Mouse (Mus musculus) left cerebral cortex, postnatal 10 days (tissue): ENCODE measurements at regions not wholly inside any gene's neighbourhood (a gene's known extent, or its start where the extent isn't known, plus 50 kb on each side); places are given as distances from the start of the nearest gene placed in this dataset.

ENCODE experiments used
- DNase-seq, 2 experiments: peaks; one replicate each; pipeline ENCODE4 v3.0.0; 2021 to 2022; ENCODE audit warnings: low spot score in 2 of 2, mixed read lengths in 1 of 2; ENCODE audit errors: extremely low spot score in 1 of 2
- intact Hi-C: fragments of 180-260 bp; cut with DNase I; formaldehyde crosslinking; loops from one replicate; pipeline ENCODE4 v1.15.1; 2025

DNA sequence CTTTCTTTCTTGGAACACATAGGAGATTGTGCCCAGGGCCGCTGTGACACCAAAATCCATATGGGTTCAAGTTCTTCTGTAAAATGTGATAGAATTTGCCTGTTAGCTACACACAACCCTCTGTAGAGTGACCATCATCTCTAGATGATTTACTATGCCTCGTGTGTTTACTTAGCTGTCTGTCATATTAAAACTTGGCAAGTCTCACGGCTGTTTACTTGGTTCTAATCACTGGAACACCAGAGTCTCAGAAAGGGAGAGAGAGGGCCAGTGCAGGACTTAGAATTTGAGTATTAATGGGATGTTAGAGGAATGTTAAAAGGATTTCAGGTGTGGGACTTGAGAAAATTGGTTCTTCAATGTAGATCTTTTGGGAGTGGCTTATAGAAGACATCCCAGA lies 248.6 kb upstream of the Gm5148 start:
- intact Hi-C loops: no loop called here
- no peak for DNase-seq

DNA sequence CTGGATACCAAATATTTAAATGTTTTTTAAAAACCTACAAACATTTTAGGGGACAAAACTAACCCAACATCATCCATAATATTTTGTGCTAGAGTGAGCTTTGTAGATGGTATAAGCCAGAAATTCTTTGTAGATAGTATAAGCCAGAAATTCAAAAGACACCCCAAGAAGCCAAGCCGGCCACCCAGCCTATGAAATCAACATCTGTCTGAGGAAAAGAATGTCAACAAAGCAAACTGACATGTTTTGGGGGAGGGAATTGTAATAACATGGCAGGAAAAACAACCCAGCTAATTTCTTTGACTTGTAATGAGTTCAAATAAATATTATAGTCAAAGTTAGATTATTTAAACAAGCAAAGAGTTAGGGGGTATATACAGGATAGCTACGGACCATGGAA lies 246.9 kb upstream of the Gm5148 start:
- DNase-seq: no peak
- intact Hi-C loops: no loop called here

GRCm38 (mm10) chr3:37968654-37969053 lies 244.4 kb upstream of the Gm5148 start:
- no peak for DNase-seq
- intact Hi-C loops: no loop called here

DNA sequence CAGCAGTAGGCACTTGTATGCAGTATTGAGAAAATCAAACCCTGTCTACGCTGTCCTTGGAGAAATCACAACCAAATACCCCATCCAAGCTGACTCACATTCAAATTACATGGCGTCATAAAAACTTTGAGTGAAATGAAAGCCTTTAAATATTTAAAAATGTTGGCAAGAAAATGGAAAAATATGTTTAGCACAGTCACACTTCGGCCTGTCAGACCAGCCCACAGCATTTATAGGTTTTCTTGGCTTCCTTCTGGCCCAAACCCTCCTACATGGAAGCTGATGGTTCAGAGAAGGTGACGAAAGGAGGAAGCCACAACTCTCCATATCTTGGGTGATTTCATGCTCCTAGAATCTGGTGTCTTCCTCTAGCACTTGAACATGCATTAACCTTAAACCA lies 240.9 kb upstream of the Gm5148 start:
- intact Hi-C loops: no loop called here
- no peak for DNase-seq

DNA sequence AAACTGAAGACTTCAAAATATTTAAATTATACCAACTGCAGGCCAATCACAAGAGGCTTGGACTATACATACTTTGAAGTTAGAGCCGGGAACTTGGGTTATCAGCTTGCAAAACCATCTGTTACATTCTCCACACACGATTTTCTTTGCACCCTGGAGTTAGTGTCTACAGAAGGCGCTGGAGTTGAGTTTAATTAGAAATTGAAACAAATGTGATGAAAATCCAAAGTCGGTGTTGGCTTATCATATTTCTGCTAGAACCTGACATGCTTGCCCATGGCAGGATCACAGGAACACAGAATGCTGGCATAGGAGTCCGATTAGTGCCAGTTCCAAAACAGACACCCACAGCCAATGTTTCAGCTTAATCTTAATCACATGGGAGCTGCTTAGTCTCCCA lies 239.8 kb upstream of the Gm5148 start:
- DNase-seq: peak in 1 of 2 experiments; percentile 20
- intact Hi-C loops: no loop called here

DNA sequence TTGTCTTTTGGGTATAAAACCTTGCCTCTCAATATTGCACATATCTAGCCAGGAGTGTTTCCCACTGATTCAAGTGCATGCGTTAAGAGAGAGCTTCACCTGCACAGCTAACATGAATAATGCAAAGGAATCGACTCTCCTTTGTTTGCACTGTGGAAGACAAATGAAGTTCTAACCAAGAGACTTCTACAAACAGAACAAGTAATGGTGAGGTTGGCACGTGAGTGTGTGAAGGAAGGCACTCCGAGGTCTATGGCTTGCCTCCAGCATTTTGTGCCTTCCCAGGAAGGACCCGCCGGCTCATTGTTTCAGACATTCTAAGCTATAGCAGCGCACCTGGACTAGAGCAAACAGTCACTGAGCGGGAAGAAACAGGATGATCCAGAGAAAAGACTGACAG lies 238.5 kb upstream of the Gm5148 start:
- DNase-seq: no peak
- intact Hi-C loops: no loop called here

- intact Hi-C loops: no loop called here
Observed at GRCm38 (mm10) chr3:37962043-37962810, 237.9 kb upstream of the Gm5148 start.

DNA sequence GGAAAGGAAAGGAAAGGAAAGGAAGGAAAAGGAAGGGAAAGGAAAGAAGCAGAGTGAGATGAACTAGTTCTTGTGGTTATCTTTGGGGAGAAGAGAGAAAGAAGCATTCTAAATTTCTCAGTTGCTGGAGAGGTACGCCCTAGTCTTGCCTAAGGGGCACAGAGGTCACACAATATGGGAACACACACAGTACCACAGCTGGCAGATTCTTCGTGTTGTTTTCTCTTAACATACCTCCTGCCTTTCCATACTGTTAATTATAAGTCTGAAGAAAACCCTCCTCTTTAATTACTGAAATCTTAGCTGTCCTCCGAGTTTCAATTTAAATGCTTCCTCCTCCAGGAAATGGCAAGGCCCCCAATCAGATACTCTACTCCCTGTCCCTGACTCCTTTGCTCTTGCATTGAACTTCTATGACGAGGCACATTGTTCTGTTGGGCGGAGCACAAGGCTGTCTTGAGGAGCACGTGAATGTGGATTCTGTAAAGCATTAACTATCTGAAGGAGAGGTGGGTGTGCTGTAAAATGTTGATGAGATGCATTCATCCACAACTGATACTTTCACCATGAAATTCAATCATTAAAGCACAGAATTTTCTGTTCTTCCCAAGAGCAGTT lies 234.2 kb upstream of the Gm5148 start:
- DNase-seq: no peak
- intact Hi-C loops: loop anchor here (10.0 kb wide), 2 partner anchors 324 to 484 kb away; partner anchors contain the start of gene Spry1

More at GRCm38 (mm10) chr3:37962043-37962810, 237.9 kb upstream of the Gm5148 start:
- DNase-seq: no peak

GRCm38 (mm10) chr3:37956543-37956942 lies 232.3 kb upstream of the Gm5148 start:
- intact Hi-C loops: loop anchor here (10.0 kb wide), 2 partner anchors 322 to 482 kb away; partner anchors contain the start of gene Spry1
- DNase-seq: no peak

DNA sequence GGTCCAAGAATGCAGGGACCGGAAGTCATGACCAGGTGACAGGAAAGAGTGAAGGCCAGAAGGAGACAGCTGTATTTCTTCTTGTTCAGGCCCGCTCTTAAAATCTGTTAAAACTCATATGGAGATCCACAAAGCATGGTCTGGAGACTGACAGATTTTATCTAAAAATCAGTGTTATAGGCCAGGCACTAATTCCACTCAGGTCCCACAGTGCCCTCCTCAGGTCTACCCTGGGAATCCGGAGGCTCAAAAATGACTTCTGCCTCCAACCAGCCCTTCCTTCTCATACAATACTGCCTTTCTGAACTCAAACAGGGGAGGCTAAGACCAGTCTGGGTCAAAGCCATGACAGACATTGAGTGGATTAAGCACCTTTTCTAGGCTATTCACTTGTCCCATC lies 228.6 kb upstream of the Gm5148 start:
- intact Hi-C loops: loop anchor here (10.0 kb wide), 2 partner anchors 318 to 478 kb away; partner anchors contain the start of gene Spry1
- DNase-seq: peak in 1 of 2 experiments; percentile 51

DNA sequence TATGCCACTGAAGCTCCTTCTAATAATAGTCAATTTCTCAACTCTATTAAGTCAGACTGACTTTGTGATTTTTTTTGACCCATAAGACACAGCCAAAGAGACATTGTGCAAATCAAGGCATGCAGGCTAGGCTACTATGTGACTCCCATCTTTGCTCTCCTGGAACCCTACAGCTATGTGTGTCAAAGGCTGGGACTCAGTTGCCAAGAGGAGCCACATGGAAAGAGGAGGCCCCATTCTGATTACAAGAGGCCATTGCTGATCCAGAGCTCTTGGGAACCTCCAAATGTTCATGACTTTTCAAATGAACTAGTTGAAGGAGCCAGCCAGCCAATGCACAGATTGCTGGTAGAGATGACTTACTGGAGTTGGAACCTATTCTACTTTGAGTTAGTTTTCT lies 228.0 kb upstream of the Gm5148 start:
- DNase-seq: no peak
- intact Hi-C loops: loop anchor here (10.0 kb wide), 2 partner anchors 317 to 477 kb away; partner anchors contain the start of gene Spry1

GRCm38 (mm10) chr3:37943661-37944060 lies 219.4 kb upstream of the Gm5148 start:
- intact Hi-C loops: no loop called here
- DNase-seq: no peak

DNA sequence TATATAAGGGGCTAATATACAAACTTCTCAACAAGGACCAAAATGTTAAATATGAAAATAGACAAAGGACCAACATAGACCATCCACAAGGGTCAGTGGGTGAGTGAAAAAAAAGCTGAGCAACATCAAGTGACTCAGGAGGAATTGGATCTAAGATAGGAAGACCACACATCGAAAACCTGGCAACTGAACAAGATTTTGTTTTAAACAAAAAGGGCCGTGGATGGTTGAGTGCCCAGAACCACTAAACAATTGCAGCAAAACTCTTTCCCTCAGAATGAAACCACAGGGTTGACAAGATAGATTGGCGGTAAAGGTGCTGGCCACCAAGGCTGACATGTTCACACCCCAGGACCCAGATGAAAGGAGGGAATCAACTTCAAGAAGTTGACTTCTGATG lies 215.7 kb upstream of the Gm5148 start:
- intact Hi-C loops: no loop called here
- DNase-seq: no peak

DNA sequence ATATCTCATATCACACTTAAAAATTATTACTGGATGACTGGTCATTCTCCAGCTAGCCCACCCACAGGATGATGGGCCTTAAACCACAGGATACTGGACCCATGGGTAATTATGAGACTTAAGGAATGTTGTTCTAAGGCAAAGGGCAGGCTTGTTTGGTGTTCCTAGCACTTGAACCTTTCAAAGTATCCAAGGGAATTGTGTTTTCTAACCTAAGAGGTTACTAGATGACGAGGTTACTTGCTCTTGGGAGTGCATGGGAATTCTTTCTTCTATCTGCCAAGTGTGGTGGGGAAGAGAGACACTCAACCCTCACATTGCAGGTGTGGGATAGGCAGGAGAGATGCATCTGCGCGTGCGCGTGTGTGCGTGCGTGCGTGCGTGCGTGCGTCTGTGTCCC lies 214.6 kb upstream of the Gm5148 start:
- no peak for DNase-seq
- intact Hi-C loops: no loop called here

- DNase-seq: no peak
- intact Hi-C loops: no loop called here
Observed at GRCm38 (mm10) chr3:37938284-37938596, 213.9 kb upstream of the Gm5148 start.

DNA sequence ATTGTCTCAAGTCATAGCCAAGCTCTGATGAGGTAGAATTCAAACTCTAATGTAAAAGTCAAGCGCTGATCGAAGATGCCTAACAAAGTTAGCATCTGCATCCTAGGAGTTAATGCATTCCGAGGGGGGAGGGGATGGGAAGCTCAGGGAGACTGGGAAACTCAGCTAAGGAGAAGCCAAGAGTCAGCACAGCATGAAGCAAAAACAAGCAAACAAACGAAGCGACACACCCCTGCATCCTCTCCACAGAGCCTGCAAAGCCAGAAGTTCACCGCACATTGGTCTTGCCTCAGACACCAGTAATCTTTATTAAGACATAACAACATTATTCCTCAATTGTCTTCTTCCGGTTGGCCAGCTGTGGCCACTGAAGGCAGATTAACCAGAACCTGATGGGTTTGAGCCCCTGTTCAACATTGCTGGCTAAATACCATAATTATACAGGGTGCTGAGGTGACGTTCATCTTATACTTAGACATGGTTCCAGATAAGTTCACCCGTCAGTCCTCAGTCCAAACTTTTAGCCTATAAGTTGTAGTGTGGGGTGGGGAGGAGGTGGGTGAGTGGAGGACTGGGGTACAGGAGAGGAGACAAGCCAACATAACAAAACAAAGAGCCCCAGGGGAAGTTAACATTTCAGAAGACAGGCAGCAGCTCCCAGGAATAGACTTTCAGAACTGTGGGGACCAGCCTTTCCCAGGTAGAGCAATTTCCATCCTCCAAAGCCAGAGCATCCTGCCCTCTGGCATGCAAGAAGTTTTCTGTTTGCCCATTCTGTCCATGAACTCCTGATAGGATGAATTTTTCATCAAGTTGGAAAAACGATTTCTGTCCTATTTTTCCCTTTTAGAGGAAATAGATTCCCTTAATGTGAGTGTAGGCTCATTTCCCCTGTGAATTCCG lies 213.3 kb upstream of the Gm5148 start:
- intact Hi-C loops: no loop called here
- peak in 1 of 2 experiments; percentile 78 for DNase-seq

DNA sequence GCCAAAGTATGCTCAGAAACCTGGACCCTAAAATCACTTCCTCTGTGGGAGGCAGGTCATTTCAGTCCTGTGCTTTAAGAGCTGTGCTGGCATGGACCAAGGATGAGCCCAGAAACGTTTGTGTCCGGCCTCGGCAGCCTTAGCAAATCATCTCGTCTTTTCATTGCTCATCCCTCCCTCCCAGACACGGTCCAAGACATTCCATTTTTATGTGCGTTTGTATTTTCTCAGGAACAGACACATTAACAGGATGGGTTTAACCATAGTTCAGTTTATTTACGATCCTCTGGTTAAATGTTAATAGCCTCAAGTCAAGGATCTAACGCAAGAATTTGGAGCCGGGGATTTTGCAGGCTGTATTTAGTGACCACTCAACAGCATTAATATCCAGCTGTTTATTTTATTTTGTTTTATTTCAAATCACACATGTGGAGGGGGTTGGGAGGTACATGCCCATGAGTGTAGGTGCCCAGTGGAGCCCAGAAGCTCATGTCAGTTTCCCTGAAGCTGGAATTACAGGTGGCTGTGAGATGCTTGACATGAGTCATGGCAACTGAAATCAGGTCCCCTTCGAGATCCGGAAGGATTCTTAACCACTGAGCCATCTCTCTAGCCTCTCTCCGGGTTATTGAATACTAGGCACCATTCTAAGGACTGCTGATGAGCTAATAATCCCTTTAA lies 212.1 kb upstream of the Gm5148 start:
- intact Hi-C loops: no loop called here
- DNase-seq: no peak

DNA sequence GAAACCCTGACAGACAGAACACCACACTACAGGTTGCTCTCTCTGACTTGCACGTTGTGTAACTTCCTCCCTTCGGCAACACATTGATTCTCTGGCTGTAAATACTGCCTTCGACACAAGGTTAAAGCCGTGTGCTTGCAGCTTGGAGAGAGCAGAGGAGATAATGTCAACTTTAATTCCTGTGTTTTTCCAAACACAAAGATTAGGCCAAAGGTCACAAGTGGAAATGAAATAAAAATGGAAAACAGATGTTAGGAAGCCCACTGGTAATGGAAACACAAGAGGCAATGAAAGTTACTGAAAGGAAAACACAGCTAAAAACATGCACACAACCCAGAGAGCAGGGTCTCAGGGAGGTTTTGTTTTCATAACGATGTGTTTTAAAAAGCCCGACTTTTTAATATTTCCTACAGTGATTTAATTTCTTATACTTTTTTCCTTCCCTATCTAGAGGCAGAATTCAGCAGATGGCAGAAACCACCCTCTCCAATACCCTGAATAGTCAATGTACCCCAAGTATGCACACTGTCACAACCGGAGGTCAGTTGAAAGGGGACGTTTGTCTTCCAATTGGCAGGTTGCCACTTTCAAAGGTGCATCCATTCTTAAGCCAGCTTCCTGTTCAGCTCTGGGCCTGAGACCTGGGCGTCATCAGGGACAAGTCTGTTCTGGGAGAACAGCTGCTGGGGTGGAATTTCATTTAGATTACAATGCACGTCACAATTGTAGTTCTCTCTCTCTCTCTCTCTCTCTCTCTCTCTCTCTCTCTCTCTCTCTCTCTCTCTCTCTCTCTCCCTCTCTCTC lies 210.8 kb upstream of the Gm5148 start:
- DNase-seq: peak; percentile 16 to 46
- intact Hi-C loops: no loop called here
